Mouse (Mus musculus) lung, postnatal 0 days (tissue): ENCODE measurements at regions not wholly inside any gene's neighbourhood (a gene's known extent, or its start where the extent isn't known, plus 50 kb on each side); places are given as distances from the start of the nearest gene placed in this dataset.

Experiments
- CTCF ChIP-seq: IDR thresholded peaks from 2 replicates; pipeline ENCODE4 v1.5.1; 2016; ENCODE audit warnings: antibody characterized with exemption, mild to moderate bottlenecking
- EP300 ChIP-seq: IDR thresholded peaks from 2 replicates; pipeline ENCODE4 v1.6.1; 2016; ENCODE audit warnings: antibody characterized with exemption, mild to moderate bottlenecking, control low read depth

DNA sequence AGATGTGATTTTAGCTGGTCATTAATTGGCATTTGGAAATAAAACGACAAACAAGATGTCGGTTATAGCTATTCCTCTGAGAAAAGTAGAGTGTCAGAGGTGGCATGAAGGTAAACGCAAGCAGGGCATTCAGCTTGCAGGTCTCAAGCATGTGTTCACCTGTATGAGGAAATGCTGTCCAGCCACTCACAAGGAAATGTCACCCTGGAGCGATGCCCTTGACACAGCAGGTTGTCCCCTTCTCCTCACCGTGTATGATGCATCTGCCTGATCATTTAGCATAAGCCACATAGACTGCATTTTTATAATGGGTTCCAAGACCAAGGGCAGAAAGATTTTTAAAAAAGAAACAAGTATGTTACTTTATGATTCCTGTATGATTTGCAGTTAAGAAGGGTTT is 83.9 kb upstream of the Peli1 start:
- TF ChIP-seq CTCF: no peak
- no peak for TF ChIP-seq EP300
